Mouse (Mus musculus): ENCODE results near the gene Gtf3c6. TPM values are rescaled to one million over a fixed set of nuclear protein-coding genes. Genes with fewer than 3 reads are reported as not detected.
"Not testable (repeated sequence)": the region's sequence is repeated elsewhere in the genome, so short reads cannot be mapped to it uniquely, and the experiment has no call there.

The Gtf3c6 gene
- polyA plus RNA-seq (2012; ENCODE audit: insufficient read depth, low replicate concordance) = 7.4 and 17.2 TPM in 2 replicates

DNA sequence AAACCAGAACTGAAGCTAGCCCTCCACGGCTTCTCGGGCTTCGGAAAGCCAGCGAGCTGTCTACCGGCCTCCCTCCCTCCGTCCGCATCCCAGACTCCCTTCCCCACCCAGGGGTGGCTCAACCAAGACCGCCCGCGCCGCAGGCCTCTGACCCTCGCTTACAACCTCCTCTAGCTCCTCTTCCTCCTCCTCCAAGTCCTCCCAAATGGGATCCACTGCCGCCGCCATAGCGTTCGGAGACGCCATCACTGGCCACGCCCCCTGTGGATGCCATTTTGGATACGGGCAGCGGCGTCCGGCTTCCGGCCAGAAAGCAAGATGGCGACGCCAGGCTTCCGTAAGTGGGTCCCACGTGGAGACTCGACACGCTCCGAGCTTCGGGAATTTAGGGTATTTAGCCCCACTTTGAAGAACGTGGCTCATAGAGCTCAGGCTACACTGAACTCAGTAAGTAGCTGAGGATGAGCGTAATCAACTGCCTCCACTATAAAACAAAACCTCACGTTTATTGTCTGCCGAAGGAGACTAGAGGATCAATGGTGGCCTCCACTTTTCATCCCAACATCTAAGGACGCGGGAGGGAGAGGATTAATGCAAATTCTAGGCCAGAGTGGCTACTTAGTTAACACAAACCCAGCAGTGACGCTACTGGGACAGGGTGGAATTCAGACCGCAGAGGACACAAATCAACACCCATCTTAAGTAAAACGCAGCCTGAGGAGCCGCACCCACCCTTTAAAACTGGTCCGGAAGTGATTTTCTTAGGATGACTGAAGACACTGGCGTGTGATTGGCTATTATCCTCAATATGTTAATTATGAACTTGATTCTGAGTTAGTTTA, at the start of gene Gtf3c6:
Gene Gtf3c6, minus strand, starts transcription at position 695 of the 842 bp plus-strand sequence.
- Histone ChIP-seq H3K4me3 (replicated peaks) (peak within 1 kb of the TSS; percentile 97), H3K9me3 (no peaks in the 10 kb centered on the region), H3K4me1 (peaks cover 50% of the 10 kb centered on the region), H3K36me3 (replicated peaks; ENCODE audit: low read length) (peaks cover 23% of the 10 kb centered on the region), H3K27me3 (replicated peaks) (no peaks in the 10 kb centered on the region)
- TF ChIP-seq GATA1 (IDR thresholded peaks at IDR 0.05; ENCODE audit: borderline replicate concordance, low read length) = no peak
- TF ChIP-seq FLI1 (IDR thresholded peaks at IDR 0.05; ENCODE audit: low read length) = no peak

- no peak overlapping the region for H3K4me3 ChIP-seq (replicated peaks)
- no peak for TF ChIP-seq GATA1 (IDR thresholded peaks at IDR 0.05; ENCODE audit: borderline replicate concordance, low read length)
- TF ChIP-seq FLI1 (IDR thresholded peaks at IDR 0.05; ENCODE audit: low read length) = no peak
- H3K27me3 ChIP-seq (replicated peaks) = no peaks in the 10 kb centered on the region
- H3K36me3 ChIP-seq (replicated peaks; ENCODE audit: low read length) = peaks cover 13% of the 10 kb centered on the region
- H3K4me1 ChIP-seq = peaks cover 31% of the 10 kb centered on the region
- H3K9me3 ChIP-seq = peaks cover 10% of the 10 kb centered on the region
These were observed 48.1 kb upstream of the Gtf3c6 start for GRCm38 (mm10) chr10:40305989-40306388.

DNA sequence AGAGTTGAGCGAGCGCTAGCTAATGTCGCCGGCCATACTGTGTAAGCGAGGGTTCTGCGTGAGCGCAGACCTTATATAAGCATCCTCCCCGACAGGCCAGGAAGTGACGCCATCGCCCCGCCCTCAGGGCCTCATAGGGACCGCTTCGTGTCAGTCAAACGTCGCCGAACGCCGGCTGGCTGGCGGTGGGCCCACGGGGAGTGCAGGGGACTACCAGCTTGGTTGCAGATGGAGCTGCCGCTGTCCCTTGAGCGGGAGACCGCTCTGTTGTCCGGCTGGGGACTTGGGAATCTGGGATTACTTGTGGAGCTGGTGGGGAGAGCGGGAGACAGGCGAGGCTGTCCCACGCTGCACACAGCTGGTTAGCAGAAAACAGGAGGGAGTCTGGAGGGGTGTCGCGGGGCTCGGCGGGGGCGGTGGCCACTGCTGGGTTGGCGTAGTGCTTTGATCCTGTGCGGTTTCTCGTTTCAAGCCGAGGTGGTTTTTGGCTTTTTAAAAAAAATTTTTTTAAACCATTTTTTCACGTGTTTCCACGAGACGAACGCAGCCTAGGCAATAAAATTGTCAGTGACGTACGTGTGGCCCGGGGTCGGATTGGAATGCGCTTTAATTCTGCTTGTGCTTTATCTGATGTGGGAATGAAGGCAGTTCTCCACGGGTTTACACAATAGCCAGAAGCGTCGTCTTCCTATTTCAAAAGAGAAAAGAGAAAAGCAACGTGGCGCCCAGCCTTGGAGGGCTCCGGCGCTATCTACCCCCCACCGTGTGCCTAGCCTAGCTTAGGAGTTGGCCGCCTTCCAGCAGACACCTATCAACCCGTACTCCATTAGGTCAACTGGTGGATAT, 44.5 kb upstream of the Gtf3c6 start, which contains the start of gene Amd1:
Gene Amd1, minus strand, starts transcription at position 47 of the 846 bp plus-strand sequence.
- Histone ChIP-seq H3K4me1 (peaks cover 26% of the 10 kb centered on the region), H3K27me3 (replicated peaks) (no peaks in the 10 kb centered on the region), H3K9me3 (peaks cover 10% of the 10 kb centered on the region), H3K36me3 (replicated peaks; ENCODE audit: low read length) (peaks cover 36% of the 10 kb centered on the region), H3K4me3 (replicated peaks) (peak within 1 kb of the TSS; percentile 99)
- TF ChIP-seq GATA1 (IDR thresholded peaks at IDR 0.05; ENCODE audit: borderline replicate concordance, low read length) (peak; percentile 87; the same call in 2 of the 3 replicates), FLI1 (IDR thresholded peaks at IDR 0.05; ENCODE audit: low read length) (0 out of 2 replicates have a peak, but pooled peaks have one; percentile 31)

GRCm38 (mm10) chr10:40301181-40302075, 43.5 kb upstream of the Gtf3c6 start:
- not testable (repeated sequence) for H3K27me3 ChIP-seq (replicated peaks); H3K9me3 ChIP-seq
- peaks cover 40% of the 10 kb centered on the region for H3K36me3 ChIP-seq (replicated peaks; ENCODE audit: low read length)
- peak overlapping the region; percentile 99 for H3K4me3 ChIP-seq (replicated peaks)
- H3K4me1 ChIP-seq = peaks cover 35% of the 10 kb centered on the region

GRCm38 (mm10) chr10:40300648-40301171, 42.8 kb upstream of the Gtf3c6 start:
- Histone ChIP-seq H3K4me1 (peaks cover 42% of the 10 kb centered on the region), H3K27me3 (replicated peaks) (no peaks in the 10 kb centered on the region), H3K9me3 (0 out of 2 replicates have a peak, but pooled peaks cover under 1% of the 10 kb centered on the region), H3K36me3 (replicated peaks; ENCODE audit: low read length) (peaks cover 40% of the 10 kb centered on the region), H3K4me3 (replicated peaks) (peak overlapping the region; percentile 99)
- TF ChIP-seq FLI1 (IDR thresholded peaks at IDR 0.05; ENCODE audit: low read length) (no peak), GATA1 (IDR thresholded peaks at IDR 0.05; ENCODE audit: borderline replicate concordance, low read length) (no peak)

DNA sequence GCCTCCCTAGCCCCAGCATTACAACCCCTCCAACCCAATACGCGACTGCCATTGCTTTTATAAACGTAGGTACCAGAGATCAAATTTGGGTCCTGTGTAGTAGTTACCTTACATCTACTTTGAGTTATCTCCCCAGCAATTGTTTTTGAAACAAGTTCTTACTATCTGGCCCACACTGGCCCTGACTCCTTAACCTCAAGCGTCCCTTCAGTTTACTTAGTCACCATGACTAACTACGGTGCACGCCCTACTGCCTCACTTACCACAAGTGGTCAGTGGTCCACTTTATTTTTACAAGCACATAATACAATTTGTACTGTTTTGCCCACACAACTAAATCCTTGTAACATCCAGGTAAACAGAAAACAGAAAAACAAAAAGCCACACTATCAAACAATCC, 34.7 kb upstream of the Gtf3c6 start:
- no peaks in the 10 kb centered on the region for H3K9me3 ChIP-seq
- H3K36me3 ChIP-seq (replicated peaks; ENCODE audit: low read length) = peaks cover 81% of the 10 kb centered on the region
- peak overlapping the region; percentile 84 for H3K4me3 ChIP-seq (replicated peaks)
- TF ChIP-seq GATA1 (IDR thresholded peaks at IDR 0.05; ENCODE audit: borderline replicate concordance, low read length) (no peak), FLI1 (IDR thresholded peaks at IDR 0.05; ENCODE audit: low read length) (no peak)
- peaks cover 73% of the 10 kb centered on the region for H3K4me1 ChIP-seq
- H3K27me3 ChIP-seq (replicated peaks) = no peaks in the 10 kb centered on the region

DNA sequence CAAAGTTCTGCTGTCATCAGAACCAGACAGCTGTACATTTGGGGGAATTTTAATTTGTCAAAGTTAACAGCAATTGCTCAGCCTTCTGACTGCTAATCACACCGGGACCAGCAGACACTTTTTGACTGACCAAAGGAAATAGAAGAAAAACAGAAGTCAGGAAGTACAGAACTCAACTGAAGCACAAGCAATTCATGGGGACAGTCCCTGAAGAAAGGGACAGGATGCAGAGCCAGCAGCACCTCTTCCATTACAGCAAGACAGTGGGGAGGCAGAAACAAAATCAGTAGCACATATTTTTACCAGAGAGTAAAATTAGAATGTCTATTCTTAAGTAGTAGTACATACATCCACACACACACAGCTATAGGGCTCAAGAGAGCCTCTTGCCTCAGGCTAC, 28.9 kb upstream of the Gtf3c6 start:
- Histone ChIP-seq H3K4me1 (peaks cover 63% of the 10 kb centered on the region), H3K36me3 (replicated peaks; ENCODE audit: low read length) (peaks cover 75% of the 10 kb centered on the region), H3K4me3 (replicated peaks) (no peak overlapping the region), H3K27me3 (replicated peaks) (no peaks in the 10 kb centered on the region), H3K9me3 (no peaks in the 10 kb centered on the region)
- no peak for TF ChIP-seq GATA1 (IDR thresholded peaks at IDR 0.05; ENCODE audit: borderline replicate concordance, low read length)

DNA sequence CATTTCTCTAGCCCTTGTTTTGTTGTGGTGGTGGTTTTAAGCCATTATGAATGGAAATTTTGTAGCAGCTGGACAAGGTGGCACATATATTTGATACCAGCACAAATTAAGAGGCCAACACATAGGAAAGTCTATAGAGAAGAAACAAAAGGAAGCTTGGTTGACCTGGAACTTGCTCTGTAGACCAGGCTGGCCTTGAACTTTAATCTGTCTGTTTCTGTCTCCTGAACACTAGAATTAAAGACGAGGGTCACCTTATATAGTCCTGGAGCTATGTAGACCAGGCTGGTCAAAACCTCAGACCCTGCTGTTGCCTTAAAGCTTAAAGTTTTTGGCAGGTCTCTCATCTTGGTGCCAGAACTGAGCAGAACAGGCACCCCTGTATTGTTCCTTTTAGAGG, 27.7 kb upstream of the Gtf3c6 start:
- H3K4me3 ChIP-seq (replicated peaks) = no peak overlapping the region
- peaks cover 69% of the 10 kb centered on the region for H3K36me3 ChIP-seq (replicated peaks; ENCODE audit: low read length)
- H3K27me3 ChIP-seq (replicated peaks) = no peaks in the 10 kb centered on the region
- no peak for TF ChIP-seq GATA1 (IDR thresholded peaks at IDR 0.05; ENCODE audit: borderline replicate concordance, low read length)
- no peak for TF ChIP-seq FLI1 (IDR thresholded peaks at IDR 0.05; ENCODE audit: low read length)
- peaks cover 61% of the 10 kb centered on the region for H3K4me1 ChIP-seq
- H3K9me3 ChIP-seq = no peaks in the 10 kb centered on the region

DNA sequence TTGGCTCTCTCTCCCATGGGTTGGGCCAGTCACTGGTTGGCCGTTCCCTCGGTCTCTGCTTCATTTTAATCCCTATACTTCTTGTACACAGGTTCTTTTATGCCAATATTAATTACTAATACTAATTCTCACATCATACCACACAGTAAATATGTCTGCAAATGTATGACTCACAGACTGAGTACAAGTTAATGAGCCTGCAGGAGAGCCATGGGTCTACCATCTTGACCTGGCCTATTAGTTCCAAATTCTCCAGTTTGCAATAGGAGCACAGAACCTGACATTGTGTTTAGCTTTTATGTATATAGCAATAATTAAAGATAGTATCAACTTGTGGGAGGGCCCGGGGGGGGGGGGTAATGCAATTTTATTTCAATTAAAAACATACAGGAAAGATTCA, 27.1 kb upstream of the Gtf3c6 start:
- TF ChIP-seq GATA1 (IDR thresholded peaks at IDR 0.05; ENCODE audit: borderline replicate concordance, low read length) (no peak), FLI1 (IDR thresholded peaks at IDR 0.05; ENCODE audit: low read length) (no peak)
- no peaks in the 10 kb centered on the region for H3K9me3 ChIP-seq
- H3K4me1 ChIP-seq = peaks cover 64% of the 10 kb centered on the region
- no peaks in the 10 kb centered on the region for H3K27me3 ChIP-seq (replicated peaks)
- H3K4me3 ChIP-seq (replicated peaks) = no peak overlapping the region
- H3K36me3 ChIP-seq (replicated peaks; ENCODE audit: low read length) = peaks cover 64% of the 10 kb centered on the region
